21 mouse cellular contexts compared by ENCODE assay signal in genomic region chr8:85801408-85801807, GRCm38 (mm10). TPM values are rescaled to one million over a fixed set of nuclear protein-coding genes. Genes with fewer than 3 reads are reported as not detected.
A peak's percentile ranks its signal among the peaks of the same experiment; 100 is the strongest.
DNase-seq lines count a peak whose midpoint lies in the region; ATAC-seq lines count a peak whose summit lies in the region.
"Had no signal": no experiment of that assay in that cellular context is flagged by ENCODE, and none has a peak within 500 bp of the region (broad histone marks: within the 10 kb centered on the region; RNA-seq: fewer than 3 reads in every experiment).

No protein-coding gene starts in this region.

- no peak overlapping the region for H3K9ac ChIP-seq in midbrain, embryonic 11.5 days (ENCODE audit: low read length)
- H3K9ac ChIP-seq in midbrain, embryonic 15.5 days = no peak overlapping the region
- H3K9ac ChIP-seq in liver, embryonic 11.5 days (ENCODE audit: low read depth, low read length) = no peak overlapping the region
- no peak overlapping the region for H3K9ac ChIP-seq in liver, embryonic 15.5 days
- H3K9ac ChIP-seq: forebrain, embryonic 13.5 days; forebrain, postnatal 0 days; heart, embryonic 15.5 days; hindbrain, embryonic 13.5 days had no signal

- no peaks in the 10 kb centered on the region for H3K9me3 ChIP-seq in midbrain, embryonic 11.5 days (ENCODE audit: control insufficient read depth, low read length)
- H3K9me3 ChIP-seq in midbrain, embryonic 15.5 days = no peaks in the 10 kb centered on the region
- no peaks in the 10 kb centered on the region for H3K9me3 ChIP-seq in liver, embryonic 11.5 days (ENCODE audit: control insufficient read depth, low read length)
- H3K9me3 ChIP-seq in liver, embryonic 15.5 days (replicated peaks) = no peaks in the 10 kb centered on the region
- H3K9me3 ChIP-seq: embryonic facial prominence, embryonic 10.5 days; forebrain, embryonic 13.5 days; heart, embryonic 15.5 days; hindbrain, embryonic 13.5 days had no signal

- no peak for ATAC-seq in midbrain, embryonic 11.5 days (ENCODE audit: low FRiP score)
- ATAC-seq in midbrain, embryonic 15.5 days (replicated peaks) = no peak
- peak; percentile 31; the same call in 1 of the 2 replicates for ATAC-seq in liver, embryonic 11.5 days (replicated peaks; ENCODE audit: low FRiP score)
- 0 out of 2 replicates have a peak, but pooled peaks have one; percentile 47 for ATAC-seq in liver, embryonic 15.5 days (ENCODE audit: insufficient read depth)
- ATAC-seq: forebrain, embryonic 13.5 days; forebrain, postnatal 0 days; hindbrain, postnatal 0 days had no signal

- no peak overlapping the region for H3K4me2 ChIP-seq in midbrain, embryonic 11.5 days
- no peak overlapping the region for H3K4me2 ChIP-seq in midbrain, embryonic 15.5 days
- no peak overlapping the region for H3K4me2 ChIP-seq in liver, embryonic 11.5 days
- no peak overlapping the region for H3K4me2 ChIP-seq in liver, embryonic 15.5 days
- H3K4me2 ChIP-seq: forebrain, embryonic 13.5 days; heart, embryonic 11.5 days; heart, embryonic 15.5 days; hindbrain, embryonic 13.5 days had no signal

- no peak overlapping the region for H3K4me3 ChIP-seq in midbrain, embryonic 11.5 days (ENCODE audit: low read depth, low read length)
- H3K4me3 ChIP-seq in midbrain, embryonic 15.5 days = no peak overlapping the region
- no peak overlapping the region for H3K4me3 ChIP-seq in liver, embryonic 11.5 days (ENCODE audit: low read depth, low read length)
- H3K4me3 ChIP-seq in liver, embryonic 15.5 days (replicated peaks) = no peak overlapping the region
- H3K4me3 ChIP-seq: embryonic facial prominence, embryonic 10.5 days; forebrain, embryonic 13.5 days; heart, adult 2 months; heart, embryonic 15.5 days; hindbrain, embryonic 13.5 days had no signal

- no peaks in the 10 kb centered on the region for H3K36me3 ChIP-seq in midbrain, embryonic 11.5 days (ENCODE audit: control insufficient read depth, insufficient read depth, low read length)
- H3K36me3 ChIP-seq in midbrain, embryonic 15.5 days (replicated peaks) = peaks cover 9% of the 10 kb centered on the region
- peaks cover 12% of the 10 kb centered on the region; the same call in 1 of the 2 replicates for H3K36me3 ChIP-seq in liver, embryonic 11.5 days (ENCODE audit: control insufficient read depth, insufficient read depth, low read length)
- peaks cover 6% of the 10 kb centered on the region; the same call in 1 of the 2 replicates for H3K36me3 ChIP-seq in liver, embryonic 15.5 days (replicated peaks)

- H3K4me1 ChIP-seq in midbrain, embryonic 11.5 days (ENCODE audit: control insufficient read depth, insufficient read depth, low read length) = no peaks in the 10 kb centered on the region
- H3K4me1 ChIP-seq in midbrain, embryonic 15.5 days = no peaks in the 10 kb centered on the region
- no peaks in the 10 kb centered on the region for H3K4me1 ChIP-seq in liver, embryonic 11.5 days (replicated peaks; ENCODE audit: control insufficient read depth, insufficient read depth, low read length)
- 0 out of 2 replicates have a peak, but pooled peaks cover 12% of the 10 kb centered on the region for H3K4me1 ChIP-seq in liver, embryonic 15.5 days (replicated peaks)
- H3K4me1 ChIP-seq: embryonic facial prominence, embryonic 10.5 days; forebrain, embryonic 13.5 days; heart, embryonic 15.5 days; hindbrain, embryonic 13.5 days had no signal

- DNase-seq in midbrain, embryonic 11.5 days (ENCODE audit: low spot score, missing footprints) = peak; percentile 44
- no peak for DNase-seq in liver, embryonic 11.5 days (ENCODE audit: low spot score)
- no peak for DNase-seq in adrenal gland, postnatal 14 days
- DNase-seq in left cerebral cortex, postnatal 4 days = no peak
- no peak for DNase-seq in cerebellum, adult 18-20 months
- DNase-seq: adrenal gland, adult 2 months; adrenal gland, postnatal 36 days; cerebellum, adult 11-12 months; cerebellum, adult 9-11 months; forebrain, postnatal 0 days; gastrocnemius, postnatal 36 days; heart, adult 2 months; heart, postnatal 14 days had no signal

- 91% methylated on average over 1 of the region's 1 CpGs for WGBS in midbrain, embryonic 11.5 days
- WGBS in midbrain, embryonic 15.5 days = 98% methylated on average over 1 of the region's 1 CpGs
- WGBS in liver, embryonic 11.5 days = 61% methylated on average over 1 of the region's 1 CpGs
- WGBS in liver, embryonic 15.5 days (ENCODE audit: insufficient replicate concordance) = 38% methylated on average over 1 of the region's 1 CpGs

- no peak overlapping the region for H3K27ac ChIP-seq in midbrain, embryonic 11.5 days (ENCODE audit: low read depth, low read length)
- no peak overlapping the region for H3K27ac ChIP-seq in midbrain, embryonic 15.5 days
- no peak overlapping the region for H3K27ac ChIP-seq in liver, embryonic 11.5 days (ENCODE audit: low read depth, low read length)
- H3K27ac ChIP-seq in liver, embryonic 15.5 days (replicated peaks) = no peak overlapping the region
- H3K27ac ChIP-seq: embryonic facial prominence, embryonic 10.5 days; forebrain, embryonic 13.5 days; heart, adult 2 months; heart, embryonic 15.5 days; hindbrain, embryonic 13.5 days; hindbrain, postnatal 0 days had no signal

- no peaks in the 10 kb centered on the region for H3K27me3 ChIP-seq in midbrain, embryonic 11.5 days (ENCODE audit: control insufficient read depth, insufficient read depth, low read length)
- H3K27me3 ChIP-seq in midbrain, embryonic 15.5 days (replicated peaks) = no peaks in the 10 kb centered on the region
- H3K27me3 ChIP-seq in liver, embryonic 11.5 days (replicated peaks; ENCODE audit: control insufficient read depth, insufficient read depth, low read length) = no peaks in the 10 kb centered on the region
- no peaks in the 10 kb centered on the region for H3K27me3 ChIP-seq in liver, embryonic 15.5 days
- H3K27me3 ChIP-seq: forebrain, embryonic 13.5 days; heart, embryonic 15.5 days; hindbrain, embryonic 13.5 days had no signal

- intact Hi-C loops in left cerebral cortex, postnatal 4 days (cut with DNase I) = no loop called here

RNA-seq across cellular contexts. Expression of gene Itfg1, which starts 39.3 kb away (rescaled TPM):
- polyA plus RNA-seq in midbrain, embryonic 11.5 days (2014; fragmentation: Nextera tagmentation; extraction: Ambion mirVana) = 105 and 118 TPM in 2 replicates
- 184 and 191 TPM in 2 replicates for polyA plus RNA-seq in midbrain, embryonic 15.5 days (2015; fragmentation: Nextera tagmentation; extraction: Ambion mirVana)
- 42.4 and 47.4 TPM in 2 replicates for polyA plus RNA-seq in liver, embryonic 11.5 days (2014; fragmentation: Nextera tagmentation; extraction: Ambion mirVana)
- polyA plus RNA-seq in liver, embryonic 15.5 days (2015; fragmentation: Nextera tagmentation; extraction: Ambion mirVana) = 22.6 and 23.1 TPM in 2 replicates
- total RNA-seq in adrenal gland, postnatal 14 days (2021) = 49.3 and 54.3 TPM in 2 replicates
- total RNA-seq in left cerebral cortex, postnatal 4 days (2021) = 100 to 1,000 TPM; 168 to 178 TPM

RNA-seq across cellular contexts. Expression of gene Phkb, which starts 39.4 kb away (rescaled TPM):
- polyA plus RNA-seq in midbrain, embryonic 11.5 days (2014; fragmentation: Nextera tagmentation; extraction: Ambion mirVana) = 45.4 and 49.1 TPM in 2 replicates
- 34.2 and 34.8 TPM in 2 replicates for polyA plus RNA-seq in midbrain, embryonic 15.5 days (2015; fragmentation: Nextera tagmentation; extraction: Ambion mirVana)
- polyA plus RNA-seq in liver, embryonic 11.5 days (2014; fragmentation: Nextera tagmentation; extraction: Ambion mirVana) = 30.1 and 35.5 TPM in 2 replicates
- polyA plus RNA-seq in liver, embryonic 15.5 days (2015; fragmentation: Nextera tagmentation; extraction: Ambion mirVana) = 11.4 and 11.7 TPM in 2 replicates
- total RNA-seq in adrenal gland, postnatal 14 days (2021) = 35.5 and 39.3 TPM in 2 replicates
- total RNA-seq in left cerebral cortex, postnatal 4 days (2021) = 10 to 100 TPM; 22.3 TPM

Comparison
In these comparisons a context has a peak if more than half of its experiments do, and no peak if none do; other contexts are left out.
1. ATAC-seq: peak in liver, embryonic 11.5 days (single experiment) and liver, embryonic 15.5 days (single experiment); none in midbrain, embryonic 11.5 days (single experiment) and midbrain, embryonic 15.5 days (single experiment).